Mouse (Mus musculus) megakaryocyte, embryonic 14.5 days (primary cell): ENCODE results near the gene Zbtb38. TPM values are rescaled to one million over a fixed set of nuclear protein-coding genes. Genes with fewer than 3 reads are reported as not detected.
A peak's percentile ranks its signal among the peaks of the same experiment; 100 is the strongest.

Source experiments
- H3K27me3 ChIP-seq: replicated peaks from 2 replicates; pipeline ENCODE3; 2012; ENCODE audit warnings: inconsistent platforms
- H3K36me3 ChIP-seq: replicated peaks from 2 replicates; pipeline ENCODE3; 2012; ENCODE audit warnings: low read length, inconsistent platforms, mixed read lengths
- H3K4me1 ChIP-seq: 2 replicates; pipeline ENCODE4 v1.6.1; 2012; ENCODE audit warnings: inconsistent platforms
- H3K4me3 ChIP-seq: replicated peaks from 2 replicates; pipeline ENCODE3; 2012; ENCODE audit warnings: moderate library complexity, mild to moderate bottlenecking, inconsistent platforms
- H3K9me3 ChIP-seq: 2 replicates; pipeline ENCODE4 v1.6.1; 2012; ENCODE audit warnings: inconsistent platforms
- FLI1 ChIP-seq: IDR thresholded peaks from 2 replicates; pipeline ENCODE4 v1.6.1; 2012; ENCODE audit warnings: low read length, inconsistent platforms, mixed read lengths
- GATA1 ChIP-seq: IDR thresholded peaks from 3 replicates; pipeline ENCODE4 v1.6.1; 2012; ENCODE audit warnings: mixed read lengths, low read length, inconsistent platforms, borderline replicate concordance
- polyA plus RNA-seq: library from polyadenylated mRNA; stranded (reverse); fragments of >175 nt; gene quantifications from 2 replicates; pipeline ENCODE4 v1.2.3, GENCODE M21; 2012; ENCODE audit warnings: low replicate concordance; ENCODE audit not compliant: insufficient read depth

Gene Zbtb38
- polyA plus RNA-seq, 1 experiment = 1.5 TPM

- Histone ChIP-seq H3K27me3 (no peaks in the 10 kb centered on the region), H3K4me1 (peaks cover 19% of the 10 kb centered on the region), H3K9me3 (no peaks in the 10 kb centered on the region), H3K36me3 (no peaks in the 10 kb centered on the region), H3K4me3 (no peak overlapping the region)
- no peak for TF ChIP-seq FLI1
- TF ChIP-seq GATA1 = no peak
These were observed 26.9 kb downstream of the Zbtb38 start for GRCm38 (mm10) chr9:96725582-96726320.

- H3K9me3 ChIP-seq = no peaks in the 10 kb centered on the region
- no peaks in the 10 kb centered on the region for H3K27me3 ChIP-seq
- H3K36me3 ChIP-seq = no peaks in the 10 kb centered on the region
- peaks cover 34% of the 10 kb centered on the region for H3K4me1 ChIP-seq
- no peak for TF ChIP-seq GATA1
- TF ChIP-seq FLI1 = no peak
- H3K4me3 ChIP-seq = no peak overlapping the region
These were observed 29.0 kb downstream of the Zbtb38 start for GRCm38 (mm10) chr9:96723650-96724049.

- H3K36me3 ChIP-seq = peaks cover 18% of the 10 kb centered on the region
- TF ChIP-seq FLI1 (no peak), GATA1 (no peak)
These were observed 31.4 kb downstream of the Zbtb38 start for GRCm38 (mm10) chr9:96721163-96721799.

GRCm38 (mm10) chr9:96720510-96721162 is 32.0 kb downstream of the Zbtb38 start:
- no peaks in the 10 kb centered on the region for H3K27me3 ChIP-seq
- H3K36me3 ChIP-seq = peaks cover 24% of the 10 kb centered on the region
- peak overlapping the region; percentile 46 for H3K4me3 ChIP-seq
- TF ChIP-seq GATA1 (no peak), FLI1 (no peak)
- peaks cover 60% of the 10 kb centered on the region for H3K4me1 ChIP-seq
- H3K9me3 ChIP-seq = no peaks in the 10 kb centered on the region

More at GRCm38 (mm10) chr9:96721163-96721799, 31.4 kb downstream of the Zbtb38 start:
- Histone ChIP-seq H3K4me3 (no peak overlapping the region), H3K4me1 (peaks cover 53% of the 10 kb centered on the region), H3K9me3 (no peaks in the 10 kb centered on the region), H3K27me3 (no peaks in the 10 kb centered on the region)

GRCm38 (mm10) chr9:96719408-96720158 is 33.0 kb downstream of the Zbtb38 start:
- H3K4me3 ChIP-seq = peak overlapping the region; percentile 97
- no peaks in the 10 kb centered on the region for H3K27me3 ChIP-seq
- TF ChIP-seq GATA1 (no peak), FLI1 (no peak)
- no peaks in the 10 kb centered on the region for H3K9me3 ChIP-seq
- peaks cover 35% of the 10 kb centered on the region for H3K36me3 ChIP-seq
- peaks cover 70% of the 10 kb centered on the region for H3K4me1 ChIP-seq

- H3K4me3 ChIP-seq = peak overlapping the region; percentile 97
- H3K27me3 ChIP-seq = no peaks in the 10 kb centered on the region
- no peaks in the 10 kb centered on the region for H3K9me3 ChIP-seq
- TF ChIP-seq GATA1 (no peak), FLI1 (no peak)
- H3K36me3 ChIP-seq = peaks cover 42% of the 10 kb centered on the region
- peaks cover 73% of the 10 kb centered on the region for H3K4me1 ChIP-seq
These were observed 33.7 kb downstream of the Zbtb38 start for GRCm38 (mm10) chr9:96718888-96719287.

- Histone ChIP-seq H3K36me3 (peaks cover 43% of the 10 kb centered on the region), H3K9me3 (no peaks in the 10 kb centered on the region), H3K27me3 (no peaks in the 10 kb centered on the region), H3K4me1 (peaks cover 73% of the 10 kb centered on the region), H3K4me3 (peak overlapping the region; percentile 97)
- TF ChIP-seq FLI1 (no peak), GATA1 (no peak)
These were observed 34.2 kb downstream of the Zbtb38 start for GRCm38 (mm10) chr9:96718402-96718798.

- no peak overlapping the region for H3K4me3 ChIP-seq
These were observed 34.8 kb downstream of the Zbtb38 start for GRCm38 (mm10) chr9:96717698-96718401.

GRCm38 (mm10) chr9:96716735-96717444 is 35.7 kb downstream of the Zbtb38 start:
- no peak for TF ChIP-seq GATA1
- TF ChIP-seq FLI1 = no peak
- Histone ChIP-seq H3K36me3 (peaks cover 52% of the 10 kb centered on the region), H3K4me1 (peaks cover 86% of the 10 kb centered on the region), H3K27me3 (no peaks in the 10 kb centered on the region), H3K9me3 (no peaks in the 10 kb centered on the region), H3K4me3 (no peak overlapping the region)

More at GRCm38 (mm10) chr9:96717698-96718401, 34.8 kb downstream of the Zbtb38 start:
- peaks cover 43% of the 10 kb centered on the region for H3K36me3 ChIP-seq
- no peaks in the 10 kb centered on the region for H3K27me3 ChIP-seq
- TF ChIP-seq GATA1 = no peak
- no peak for TF ChIP-seq FLI1
- H3K4me1 ChIP-seq = peaks cover 78% of the 10 kb centered on the region
- H3K9me3 ChIP-seq = no peaks in the 10 kb centered on the region
